Mouse (Mus musculus): ENCODE data around the gene Pym1. TPM values are rescaled to one million over a fixed set of nuclear protein-coding genes. Genes with fewer than 3 reads are reported as not detected.
A peak's percentile ranks its signal among the peaks of the same experiment; 100 is the strongest.
"Not testable (repeated sequence)": the region's sequence is repeated elsewhere in the genome, so short reads cannot be mapped to it uniquely, and the experiment has no call there.

The Pym1 gene
- polyA plus RNA-seq, 1 experiment from 2014 or later: 37.7 TPM

DNA sequence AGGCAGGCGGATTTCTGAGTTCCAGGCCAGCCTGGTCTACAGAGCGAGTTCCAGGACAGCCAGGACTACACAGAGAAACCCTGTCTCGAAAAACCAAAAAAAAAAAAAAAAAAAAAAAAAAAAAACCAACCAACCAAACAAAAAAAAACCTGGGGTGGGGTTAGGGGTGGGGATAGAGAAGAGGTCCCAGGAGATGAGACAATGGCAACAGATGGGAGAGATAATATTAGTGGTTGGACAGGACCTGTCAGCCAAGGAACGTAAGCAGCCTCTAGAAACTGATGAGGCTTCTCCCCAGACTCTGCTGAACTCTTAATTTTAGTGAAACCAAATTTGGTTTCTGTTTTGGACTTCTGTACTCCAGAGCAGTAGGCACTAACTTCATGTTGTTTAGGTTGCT is 22.2 kb upstream of the Pym1 start:
- not testable (repeated sequence) for H3K4me2 ChIP-seq (replicated peaks); ATAC-seq (ENCODE audit: insufficient number of reproducible peaks, low FRiP score, low TSS enrichment, low read depth); H3K9me3 ChIP-seq (replicated peaks); H3K9ac ChIP-seq; H3K4me3 ChIP-seq (replicated peaks); H3K27ac ChIP-seq (replicated peaks); H3K27me3 ChIP-seq; H3K4me1 ChIP-seq
- H3K36me3 ChIP-seq: peaks cover 26% of the 10 kb centered on the region
- WGBS: 81% methylated on average over 3 of the region's 4 CpGs

DNA sequence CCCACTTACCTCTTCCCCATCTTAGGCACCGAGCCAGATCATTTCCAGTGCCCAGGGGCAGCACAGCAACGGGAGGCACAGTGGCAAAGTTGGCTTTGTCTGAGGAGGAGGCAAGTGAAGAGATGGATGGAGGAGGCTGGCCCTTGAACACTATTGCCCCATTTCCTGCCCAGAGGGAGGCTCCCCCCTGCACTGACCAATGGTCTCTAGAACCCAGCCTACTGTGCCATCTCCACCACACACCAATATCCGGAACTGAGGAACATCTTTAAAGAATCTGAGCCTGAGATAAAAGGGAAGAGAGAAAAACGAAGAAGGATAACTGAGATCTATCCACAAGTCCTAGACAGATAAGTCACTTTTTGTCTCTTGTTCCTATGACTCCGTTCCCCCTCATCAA is 19.6 kb upstream of the Pym1 start:
- ATAC-seq (ENCODE audit: insufficient number of reproducible peaks, low FRiP score, low TSS enrichment, low read depth): no peak
- H3K4me3 ChIP-seq (replicated peaks): no peak overlapping the region
- no peak overlapping the region for H3K4me2 ChIP-seq (replicated peaks)
- peaks cover 37% of the 10 kb centered on the region for H3K36me3 ChIP-seq
- H3K9me3 ChIP-seq (replicated peaks): no peaks in the 10 kb centered on the region
- 77% methylated on average over 5 of the region's 5 CpGs for WGBS
- H3K4me1 ChIP-seq: peaks cover 3% of the 10 kb centered on the region; the same call in 1 of the 2 replicates
- no peak overlapping the region for H3K27ac ChIP-seq (replicated peaks)
- no peak overlapping the region for H3K9ac ChIP-seq
- H3K27me3 ChIP-seq: no peaks in the 10 kb centered on the region

DNA sequence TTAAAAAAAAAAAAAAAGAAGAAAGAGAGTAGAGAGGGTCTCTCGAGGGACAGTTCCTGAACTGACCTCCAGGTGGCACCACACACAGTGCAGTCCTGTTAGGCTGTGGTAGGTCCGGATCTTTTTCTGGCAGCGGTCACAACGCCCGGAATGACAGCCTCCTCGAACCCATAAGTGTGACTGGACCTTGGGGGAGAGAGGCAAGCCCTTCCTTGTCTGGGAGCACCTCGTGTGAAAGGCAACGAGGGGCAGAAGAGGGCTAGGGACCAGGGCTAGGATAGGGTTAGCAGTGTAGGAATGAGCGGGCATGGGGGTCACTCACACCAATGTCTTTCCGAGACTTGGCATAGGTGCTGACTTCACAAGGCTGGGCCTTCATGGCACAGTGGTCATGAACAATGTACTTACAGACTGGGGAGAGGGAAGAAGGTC is 16.7 kb upstream of the Pym1 start:
- H3K9me3 ChIP-seq (replicated peaks): no peaks in the 10 kb centered on the region
- no peak overlapping the region for H3K27ac ChIP-seq (replicated peaks)
- peaks cover 3% of the 10 kb centered on the region; the same call in 1 of the 2 replicates for H3K4me1 ChIP-seq
- no peak overlapping the region for H3K9ac ChIP-seq
- WGBS: 22% methylated on average over 10 of the region's 10 CpGs
- H3K36me3 ChIP-seq: peaks cover 52% of the 10 kb centered on the region
- H3K4me3 ChIP-seq (replicated peaks): no peak overlapping the region
- no peaks in the 10 kb centered on the region for H3K27me3 ChIP-seq
- no peak for ATAC-seq (ENCODE audit: insufficient number of reproducible peaks, low FRiP score, low TSS enrichment, low read depth)
- H3K4me2 ChIP-seq (replicated peaks): no peak overlapping the region; the same call in 1 of the 2 replicates

DNA sequence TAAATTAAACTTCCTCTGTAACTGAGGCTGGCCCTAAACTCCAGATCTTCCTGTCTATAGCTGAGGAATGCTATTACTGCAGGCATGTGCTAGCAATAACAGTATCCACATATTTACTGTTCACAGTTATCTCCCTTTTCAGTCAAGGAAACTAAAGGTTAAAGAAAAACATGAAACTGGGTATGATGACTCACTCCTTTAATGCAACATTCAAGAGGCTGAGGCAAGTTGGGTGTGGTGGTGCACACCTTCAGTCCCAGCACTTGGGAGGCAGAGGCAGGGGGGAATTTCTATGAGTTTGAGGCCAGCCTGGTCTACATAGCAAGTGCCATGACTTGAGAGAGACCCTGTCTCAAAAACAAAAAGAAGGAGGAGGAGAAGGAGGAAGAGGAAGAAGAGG is 15.7 kb upstream of the Pym1 start:
- no peak overlapping the region for H3K9ac ChIP-seq
- no peaks in the 10 kb centered on the region for H3K9me3 ChIP-seq (replicated peaks)
- H3K4me2 ChIP-seq (replicated peaks): no peak overlapping the region
- ATAC-seq (ENCODE audit: insufficient number of reproducible peaks, low FRiP score, low TSS enrichment, low read depth): no peak
- H3K27ac ChIP-seq (replicated peaks): no peak overlapping the region
- H3K36me3 ChIP-seq: peaks cover 55% of the 10 kb centered on the region
- H3K4me1 ChIP-seq: peaks cover 3% of the 10 kb centered on the region; the same call in 1 of the 2 replicates
- no peaks in the 10 kb centered on the region for H3K27me3 ChIP-seq
- no peak overlapping the region for H3K4me3 ChIP-seq (replicated peaks)

DNA sequence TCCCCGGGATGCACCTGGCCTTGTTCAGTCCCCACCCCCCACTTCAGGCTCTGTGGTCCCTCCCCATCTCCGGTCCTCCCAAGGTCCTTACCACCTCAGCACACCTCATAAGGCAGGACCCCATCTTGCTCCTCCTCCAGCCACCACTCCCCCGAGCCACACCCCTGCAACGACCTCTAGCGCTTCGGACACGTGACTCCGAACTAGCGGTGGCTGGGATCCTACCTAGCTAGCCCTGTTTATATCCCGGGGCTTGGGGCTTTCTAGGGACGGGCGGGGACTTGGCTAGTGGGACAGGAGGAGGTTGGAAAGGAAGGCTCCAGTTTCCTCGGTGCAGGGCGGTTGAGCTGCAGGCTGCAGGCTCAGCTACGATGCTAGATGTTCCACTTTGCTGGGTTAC is 10.3 kb upstream of the Pym1 start:
- Histone ChIP-seq H3K36me3 (peaks cover 24% of the 10 kb centered on the region), H3K4me1 (peaks cover 4% of the 10 kb centered on the region; the same call in 1 of the 2 replicates), H3K4me2 (replicated peaks) (peak overlapping the region; percentile 34), H3K9ac (no peak overlapping the region), H3K27me3 (no peaks in the 10 kb centered on the region), H3K4me3 (replicated peaks) (no peak overlapping the region), H3K27ac (replicated peaks) (no peak overlapping the region), H3K9me3 (replicated peaks) (no peaks in the 10 kb centered on the region)
- 0 out of 2 replicates have a peak, but pooled peaks have one; percentile 11 for ATAC-seq (ENCODE audit: insufficient number of reproducible peaks, low FRiP score, low TSS enrichment, low read depth)
- 4% methylated on average over 15 of the region's 15 CpGs for WGBS

DNA sequence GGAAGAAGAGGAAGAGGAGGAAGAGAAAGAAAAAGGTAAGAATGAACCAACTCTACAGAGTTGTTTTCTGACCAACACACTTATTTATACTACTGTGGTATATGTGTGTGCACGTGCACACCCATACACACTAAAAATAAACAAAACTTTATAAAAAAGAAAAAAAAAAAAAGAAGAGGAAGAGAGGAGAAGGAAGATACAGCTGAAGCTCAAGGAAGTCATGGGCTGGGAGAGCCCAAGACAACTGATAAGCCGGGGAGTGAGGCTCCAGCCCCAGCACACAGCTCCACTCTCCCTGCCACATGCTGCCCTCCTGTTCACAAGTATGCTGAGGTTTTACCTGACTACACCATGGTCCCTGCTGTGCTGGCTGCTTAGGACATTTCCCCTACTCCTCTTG is 7.4 kb upstream of the Pym1 start:
- no peak for ATAC-seq (ENCODE audit: insufficient number of reproducible peaks, low FRiP score, low TSS enrichment, low read depth)
- WGBS: 68% methylated on average over 2 of the region's 2 CpGs
- Histone ChIP-seq H3K4me1 (peaks cover 20% of the 10 kb centered on the region), H3K27ac (replicated peaks) (no peak overlapping the region), H3K4me3 (replicated peaks) (no peak overlapping the region), H3K9ac (no peak overlapping the region), H3K4me2 (replicated peaks) (no peak overlapping the region), H3K27me3 (no peaks in the 10 kb centered on the region), H3K9me3 (replicated peaks) (no peaks in the 10 kb centered on the region), H3K36me3 (peaks cover 3% of the 10 kb centered on the region; the same call in 1 of the 2 replicates)

DNA sequence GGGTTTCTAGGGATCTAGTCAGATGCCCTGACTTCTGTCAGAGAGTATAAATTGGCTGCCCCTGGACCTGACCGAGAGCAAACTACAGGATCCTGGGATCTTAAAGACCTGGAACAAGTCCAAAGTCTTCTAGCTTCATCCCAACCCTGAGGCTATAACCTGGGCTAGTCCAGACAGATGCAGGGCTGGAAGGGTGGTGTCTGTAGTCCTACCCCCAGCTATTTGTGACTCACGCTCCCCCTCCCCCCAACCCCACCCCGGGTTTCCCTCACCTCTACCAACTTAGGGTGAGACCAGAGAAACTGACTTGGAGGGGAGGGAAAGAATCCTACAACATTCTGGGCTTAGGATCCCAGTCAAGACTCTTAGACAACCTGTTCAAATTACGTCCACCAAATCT is 5.1 kb upstream of the Pym1 start:
- H3K36me3 ChIP-seq: no peaks in the 10 kb centered on the region
- no peak for ATAC-seq (ENCODE audit: insufficient number of reproducible peaks, low FRiP score, low TSS enrichment, low read depth)
- no peak overlapping the region for H3K9ac ChIP-seq
- no peaks in the 10 kb centered on the region for H3K9me3 ChIP-seq (replicated peaks)
- H3K4me2 ChIP-seq (replicated peaks): peak overlapping the region; percentile 79
- H3K27ac ChIP-seq (replicated peaks): peak overlapping the region; percentile 86
- H3K4me1 ChIP-seq: peaks cover 20% of the 10 kb centered on the region
- peak overlapping the region; percentile 70 for H3K4me3 ChIP-seq (replicated peaks)
- H3K27me3 ChIP-seq: no peaks in the 10 kb centered on the region
- whole genome bisulfite sequencing: 41% methylated on average over 4 of the region's 4 CpGs

DNA sequence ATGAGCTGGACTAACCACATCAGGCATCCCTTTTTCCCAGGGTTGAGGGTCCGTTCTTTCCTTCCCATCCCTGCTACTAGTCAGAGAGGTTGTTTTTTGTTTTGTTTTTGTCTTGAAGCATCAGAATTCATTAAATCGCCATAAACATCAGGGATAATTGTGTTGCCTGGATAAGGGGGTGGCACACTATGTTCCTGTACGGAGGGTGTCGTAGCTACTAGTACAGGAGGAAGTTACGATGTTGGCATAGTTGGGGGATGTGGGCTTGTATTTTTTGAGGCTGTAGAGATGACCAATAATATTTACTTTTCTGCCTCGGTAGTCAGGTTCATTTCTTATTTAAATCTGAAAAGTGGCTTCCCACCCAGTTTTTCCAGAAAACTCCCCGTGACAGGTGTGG is 4.5 kb upstream of the Pym1 start:
- Histone ChIP-seq H3K36me3 (no peaks in the 10 kb centered on the region), H3K4me1 (peaks cover 19% of the 10 kb centered on the region), H3K27ac (replicated peaks) (peak overlapping the region; percentile 86), H3K9ac (peak overlapping the region; percentile 72), H3K4me3 (replicated peaks) (peak overlapping the region; percentile 70), H3K9me3 (replicated peaks) (no peaks in the 10 kb centered on the region), H3K4me2 (replicated peaks) (peak overlapping the region; percentile 79), H3K27me3 (no peaks in the 10 kb centered on the region)
- no peak for ATAC-seq (ENCODE audit: insufficient number of reproducible peaks, low FRiP score, low TSS enrichment, low read depth)
- WGBS: 7% methylated on average over 7 of the region's 7 CpGs

DNA sequence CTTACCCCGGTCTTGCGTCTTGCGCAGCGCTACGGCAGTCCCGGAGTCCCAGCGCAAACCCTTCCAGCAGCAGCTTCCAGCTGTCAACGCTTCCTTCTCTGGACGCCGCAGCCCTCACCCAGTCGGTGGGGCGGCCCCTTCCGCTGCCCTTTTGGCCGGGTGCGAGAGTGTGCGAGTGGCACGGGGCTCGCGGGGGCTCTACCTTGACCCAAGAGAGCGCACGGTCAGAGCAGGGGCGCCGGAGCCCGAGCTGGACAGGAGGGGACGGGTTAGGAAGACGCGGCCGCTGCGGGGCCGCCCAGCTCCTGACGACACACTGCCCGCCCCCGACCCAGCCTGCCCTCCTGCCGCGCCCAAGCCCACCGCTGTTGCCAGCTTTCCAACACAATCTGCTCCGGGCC is 3.9 kb upstream of the Pym1 start:
- H3K27ac ChIP-seq (replicated peaks): peak overlapping the region; percentile 86
- peak overlapping the region; percentile 79 for H3K4me2 ChIP-seq (replicated peaks)
- WGBS: under 1% methylated on average over 36 of the region's 37 CpGs
- H3K4me3 ChIP-seq (replicated peaks): peak overlapping the region; percentile 70
- peak; percentile 71 for ATAC-seq (ENCODE audit: insufficient number of reproducible peaks, low FRiP score, low TSS enrichment, low read depth)
- H3K27me3 ChIP-seq: no peaks in the 10 kb centered on the region
- peak overlapping the region; percentile 72 for H3K9ac ChIP-seq
- H3K36me3 ChIP-seq: no peaks in the 10 kb centered on the region
- H3K9me3 ChIP-seq (replicated peaks): no peaks in the 10 kb centered on the region
- peaks cover 19% of the 10 kb centered on the region for H3K4me1 ChIP-seq

DNA sequence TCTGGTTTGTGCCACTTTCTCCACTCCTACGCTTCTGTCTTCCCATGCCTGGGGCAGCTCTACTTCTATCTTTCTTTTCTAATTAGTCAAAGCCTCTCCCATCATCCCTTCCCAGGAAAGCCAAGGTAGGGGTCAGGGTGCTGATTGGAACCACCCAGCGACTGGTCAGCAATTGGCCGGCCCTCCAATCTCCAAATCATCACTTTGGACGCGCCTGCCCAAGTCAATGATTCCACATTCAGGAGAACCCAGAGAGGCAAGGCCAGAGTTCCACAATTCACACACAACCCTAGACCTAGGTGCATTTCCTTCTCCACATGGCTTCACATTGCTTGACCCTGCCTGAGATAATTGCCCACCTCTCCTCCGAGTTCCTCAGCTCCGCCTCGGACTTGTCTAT is 3.5 kb upstream of the Pym1 start:
- Histone ChIP-seq H3K9me3 (replicated peaks) (no peaks in the 10 kb centered on the region), H3K27me3 (no peaks in the 10 kb centered on the region), H3K9ac (peak overlapping the region; percentile 72), H3K4me3 (replicated peaks) (peak overlapping the region; percentile 70), H3K4me2 (replicated peaks) (peak overlapping the region; percentile 79), H3K4me1 (peaks cover 21% of the 10 kb centered on the region), H3K27ac (replicated peaks) (peak overlapping the region; percentile 86), H3K36me3 (no peaks in the 10 kb centered on the region)
- 22% methylated on average over 8 of the region's 8 CpGs for WGBS
- no peak for ATAC-seq (ENCODE audit: insufficient number of reproducible peaks, low FRiP score, low TSS enrichment, low read depth)

DNA sequence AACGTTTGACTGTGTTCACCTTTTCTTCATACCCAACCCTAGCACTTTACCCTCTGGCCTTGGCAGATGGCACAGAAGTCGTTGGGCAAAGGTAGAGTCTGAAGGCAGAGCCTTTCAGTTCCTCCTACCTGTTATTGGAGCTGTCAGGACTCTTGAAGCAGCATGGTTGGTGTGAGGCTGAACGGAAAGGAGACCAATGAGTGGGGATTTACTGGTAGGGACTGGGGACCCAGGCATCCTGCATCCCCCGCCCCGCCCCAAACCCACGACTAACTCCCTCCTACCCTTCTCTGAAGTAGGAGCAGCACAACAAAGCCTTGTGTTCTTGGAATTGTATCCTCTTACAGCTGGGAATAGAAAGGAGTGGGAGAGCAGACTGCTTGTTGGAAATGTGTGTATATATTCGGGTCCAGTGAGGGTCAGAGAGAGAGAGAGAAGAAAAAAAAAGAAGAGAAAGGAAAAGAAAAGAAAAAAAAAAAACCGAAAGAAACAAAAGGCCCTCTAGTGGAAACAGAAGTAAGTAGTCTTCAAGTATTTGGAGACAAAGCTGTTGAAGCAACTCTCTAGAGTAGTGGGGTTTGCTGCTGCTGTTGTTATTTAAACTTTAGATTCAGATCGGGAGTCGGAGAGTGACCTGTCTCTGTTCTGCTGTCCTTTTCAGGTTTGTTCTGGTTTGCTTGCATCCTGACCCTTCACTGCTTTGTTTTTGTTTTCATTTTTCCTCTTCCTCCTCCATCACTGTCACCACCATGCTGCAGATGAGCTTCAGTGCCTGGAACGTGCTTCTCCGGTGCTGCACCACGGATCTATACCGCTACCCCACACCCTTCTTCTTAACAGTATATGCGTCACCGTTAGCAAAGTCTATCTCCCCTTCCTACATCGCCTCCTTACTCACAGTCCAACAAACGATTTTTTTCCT is 2.7 kb upstream of the Pym1 start, which contains the start of gene Dgka:
TSS of gene Dgka (minus strand) at position 176 of the 922 bp plus-strand sequence.
- Histone ChIP-seq H3K4me2 (replicated peaks) (peak within 1 kb of the TSS; percentile 79), H3K4me1 (peaks cover 29% of the 10 kb centered on the region), H3K9ac (peak within 1 kb of the TSS; percentile 72), H3K27me3 (no peaks in the 10 kb centered on the region), H3K4me3 (replicated peaks) (peak within 1 kb of the TSS; percentile 70), H3K9me3 (replicated peaks) (no peaks in the 10 kb centered on the region), H3K27ac (replicated peaks) (peak within 1 kb of the TSS; percentile 86), H3K36me3 (no peaks in the 10 kb centered on the region)
- 18% methylated on average over 18 of the region's 18 CpGs for WGBS
- ATAC-seq (ENCODE audit: insufficient number of reproducible peaks, low FRiP score, low TSS enrichment, low read depth): no peak

Data from embryonic facial prominence, embryonic 15.5 days (tissue).